Mouse (Mus musculus): ENCODE data around the gene Vkorc1l1. TPM values are rescaled to one million over a fixed set of nuclear protein-coding genes. Genes with fewer than 3 reads are reported as not detected.

Gene Vkorc1l1
- total and polyA plus RNA-seq, 2 experiments from 2014 or later: 22.8 to 87.1 TPM

DNA sequence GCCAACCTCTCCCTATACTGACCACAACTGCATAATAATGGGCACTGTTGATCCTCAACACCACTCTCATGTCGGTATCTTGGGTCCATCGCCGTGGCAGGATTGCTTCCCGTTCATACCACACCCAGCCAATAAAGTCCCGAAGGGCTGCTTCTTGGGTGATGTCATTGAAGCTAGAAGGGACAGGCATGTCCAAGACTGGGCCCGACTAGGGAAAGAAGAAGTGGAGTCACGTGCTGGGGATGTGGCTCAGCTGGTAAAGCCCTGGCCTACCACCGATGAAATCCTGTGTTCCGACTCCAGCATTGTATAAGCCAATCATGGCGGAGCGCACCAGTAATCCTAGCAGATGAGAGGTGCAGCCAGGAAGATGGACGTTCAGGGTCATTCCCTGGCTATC is 59.0 kb downstream of the Vkorc1l1 start:
- no peak for ATAC-seq (ENCODE audit: low FRiP score)

DNA sequence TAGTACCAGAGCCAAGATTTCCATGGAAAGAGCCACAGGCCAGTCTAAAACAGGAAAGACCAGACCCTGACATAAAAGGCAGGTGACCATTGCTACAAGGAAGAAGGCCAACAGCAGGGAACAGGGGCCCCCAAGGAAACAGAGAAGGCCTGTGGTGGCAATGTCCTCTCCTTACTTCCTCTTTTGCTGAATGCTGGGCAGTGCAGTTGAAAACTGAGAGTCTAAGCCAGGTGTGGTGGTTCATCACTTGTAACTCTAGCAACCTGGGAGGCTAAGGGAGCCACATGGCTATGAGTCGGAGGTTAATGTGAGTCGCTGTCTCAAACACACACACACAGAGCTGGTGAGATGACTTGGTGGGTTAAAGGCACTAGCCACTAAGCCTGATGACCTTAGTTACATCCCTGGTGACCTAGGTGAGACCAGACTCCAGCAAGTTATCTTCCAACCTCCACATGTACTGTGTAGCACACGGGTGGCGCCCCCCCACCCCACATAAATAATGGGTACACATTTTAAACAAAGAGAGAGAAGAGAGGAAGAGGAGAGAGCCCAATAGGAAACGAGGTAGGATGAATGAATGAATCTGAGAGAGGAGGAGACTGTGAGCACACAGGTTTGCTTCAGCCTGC is 59.7 kb downstream of the Vkorc1l1 start:
- Histone ChIP-seq H3K27ac (ENCODE audit: low read depth, low read length) (no peak overlapping the region), H3K4me2 (ENCODE audit: low read depth, low read length, poor library complexity, severe bottlenecking) (peak overlapping the region; percentile 70), H3K9me3 (ENCODE audit: low read length) (no peaks in the 10 kb centered on the region), H3K4me1 (ENCODE audit: insufficient read depth, low read length) (0 out of 2 replicates have a peak, but pooled peaks cover 3% of the 10 kb centered on the region), H3K9ac (replicated peaks; ENCODE audit: low read length, poor library complexity, severe bottlenecking) (0 out of 2 replicates have a peak overlapping the region, but pooled peaks have one; percentile 84), H3K36me3 (ENCODE audit: insufficient read depth, low read length) (no peaks in the 10 kb centered on the region), H3K4me3 (ENCODE audit: low read depth, low read length) (peak overlapping the region; percentile 66), H3K27me3 (ENCODE audit: insufficient read depth, low read length) (no peaks in the 10 kb centered on the region)
- ATAC-seq (ENCODE audit: low FRiP score): no peak
- no peak for DNase-seq (ENCODE audit: low spot score)
- no peak for TF ChIP-seq CTCF (IDR thresholded peaks at IDR 0.05)
- 68% methylated on average over 5 of the region's 5 CpGs for WGBS

More for the DNA sequence above, 59.0 kb downstream of the Vkorc1l1 start:
- no peaks in the 10 kb centered on the region for H3K9me3 ChIP-seq (ENCODE audit: low read length)
- H3K27ac ChIP-seq (ENCODE audit: low read depth, low read length): no peak overlapping the region
- H3K4me3 ChIP-seq (ENCODE audit: low read depth, low read length): no peak overlapping the region
- 0 out of 2 replicates have a peak, but pooled peaks cover 3% of the 10 kb centered on the region for H3K4me1 ChIP-seq (ENCODE audit: insufficient read depth, low read length)
- WGBS: 90% methylated on average over 12 of the region's 12 CpGs
- DNase-seq (ENCODE audit: low spot score): no peak
- H3K36me3 ChIP-seq (ENCODE audit: insufficient read depth, low read length): no peaks in the 10 kb centered on the region
- no peaks in the 10 kb centered on the region for H3K27me3 ChIP-seq (ENCODE audit: insufficient read depth, low read length)
- H3K9ac ChIP-seq (replicated peaks; ENCODE audit: low read length, poor library complexity, severe bottlenecking): no peak overlapping the region
- H3K4me2 ChIP-seq (ENCODE audit: low read depth, low read length, poor library complexity, severe bottlenecking): no peak overlapping the region
- no peak for TF ChIP-seq CTCF (IDR thresholded peaks at IDR 0.05)

DNA sequence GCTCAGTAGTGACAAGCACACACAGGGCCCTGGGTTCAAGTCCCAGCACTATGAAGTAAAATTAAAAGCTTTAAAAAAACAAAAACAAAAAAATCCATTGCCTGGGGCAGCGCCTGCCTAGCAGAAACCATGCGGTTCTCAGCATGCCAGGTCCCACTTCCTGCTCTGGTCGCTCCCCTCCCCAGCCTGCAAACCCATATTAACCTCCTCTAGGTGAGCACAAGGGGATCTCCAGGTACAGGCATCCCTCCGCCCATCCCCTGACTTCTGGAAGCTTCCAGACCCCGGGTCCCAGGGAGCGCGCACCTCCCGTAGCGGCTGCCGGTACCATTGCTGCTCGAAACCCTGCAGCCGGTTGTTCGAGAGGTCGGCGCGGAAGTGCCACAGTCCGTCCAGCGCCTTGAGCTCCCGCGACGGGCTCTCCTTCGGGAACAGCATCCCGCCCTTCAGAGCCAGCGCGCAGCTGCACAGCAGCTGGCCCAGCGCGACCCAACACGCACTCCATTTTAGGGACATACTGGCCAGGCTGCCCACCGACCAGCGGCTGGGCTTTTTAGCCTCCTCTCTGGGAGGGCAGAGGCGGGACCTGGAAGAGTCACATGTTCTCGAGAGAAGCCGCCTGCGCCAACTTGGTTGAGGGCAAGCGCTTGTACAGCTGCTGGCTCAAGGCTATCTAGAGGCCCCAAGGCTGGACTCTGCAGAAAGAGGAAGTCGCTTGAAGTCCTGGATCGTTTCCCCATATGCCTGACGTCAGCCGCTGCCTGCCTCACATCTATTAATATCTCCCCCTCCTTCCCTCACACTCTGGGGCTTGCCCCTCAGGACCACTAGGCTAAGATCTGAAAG is 60.8 kb downstream of the Vkorc1l1 start, which contains the start of gene Gusb:
Gene Gusb (minus strand): TSS at position 749 of the 846 bp plus-strand sequence.
- Histone ChIP-seq H3K9me3 (ENCODE audit: low read length) (no peaks in the 10 kb centered on the region), H3K4me2 (ENCODE audit: low read depth, low read length, poor library complexity, severe bottlenecking) (peak within 1 kb of the TSS; percentile 70), H3K4me1 (ENCODE audit: insufficient read depth, low read length) (0 out of 2 replicates have a peak, but pooled peaks cover 3% of the 10 kb centered on the region), H3K27me3 (ENCODE audit: insufficient read depth, low read length) (no peaks in the 10 kb centered on the region), H3K9ac (replicated peaks; ENCODE audit: low read length, poor library complexity, severe bottlenecking) (peak within 1 kb of the TSS; percentile 84), H3K36me3 (ENCODE audit: insufficient read depth, low read length) (no peaks in the 10 kb centered on the region), H3K4me3 (ENCODE audit: low read depth, low read length) (peak within 1 kb of the TSS; percentile 66), H3K27ac (ENCODE audit: low read depth, low read length) (peak within 1 kb of the TSS; percentile 43; the same call in 1 of the 2 replicates)
- TF ChIP-seq CTCF (IDR thresholded peaks at IDR 0.05): no peak
- DNase-seq (ENCODE audit: low spot score): peak; percentile 85
- peak; percentile 84 for ATAC-seq (ENCODE audit: low FRiP score)
- 1% methylated on average over 39 of the region's 39 CpGs for WGBS

DNA sequence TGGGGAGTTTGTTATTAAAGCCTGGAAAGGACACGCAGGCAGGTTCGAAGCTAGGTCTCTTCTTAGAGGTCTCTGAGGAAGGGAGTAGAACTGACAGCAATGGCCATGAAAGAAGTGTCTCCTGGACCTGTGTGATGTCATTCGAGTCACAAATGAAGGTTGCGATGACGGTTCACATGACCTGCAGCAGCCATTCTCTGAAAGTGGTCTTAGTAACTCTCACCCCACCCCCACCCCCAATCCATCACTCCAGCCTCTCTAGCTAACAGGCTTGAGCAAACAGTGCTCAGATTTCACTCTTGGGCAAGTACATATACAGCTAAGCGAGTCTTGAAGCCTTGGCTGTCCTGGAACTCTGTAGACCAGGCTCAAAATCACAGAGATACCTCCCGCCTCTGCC is 61.5 kb downstream of the Vkorc1l1 start:
- no peak for TF ChIP-seq CTCF (IDR thresholded peaks at IDR 0.05)
- no peaks in the 10 kb centered on the region for H3K36me3 ChIP-seq (ENCODE audit: insufficient read depth, low read length)
- whole genome bisulfite sequencing: 73% methylated on average over 7 of the region's 7 CpGs
- peak overlapping the region; percentile 70 for H3K4me2 ChIP-seq (ENCODE audit: low read depth, low read length, poor library complexity, severe bottlenecking)
- no peaks in the 10 kb centered on the region for H3K9me3 ChIP-seq (ENCODE audit: low read length)
- H3K4me3 ChIP-seq (ENCODE audit: low read depth, low read length): peak overlapping the region; percentile 66
- H3K9ac ChIP-seq (replicated peaks; ENCODE audit: low read length, poor library complexity, severe bottlenecking): peak overlapping the region; percentile 84; the same call in 1 of the 2 replicates
- DNase-seq (ENCODE audit: low spot score) (no peak), ATAC-seq (ENCODE audit: low FRiP score) (no peak)
- 0 out of 2 replicates have a peak, but pooled peaks cover 3% of the 10 kb centered on the region for H3K4me1 ChIP-seq (ENCODE audit: insufficient read depth, low read length)
- H3K27me3 ChIP-seq (ENCODE audit: insufficient read depth, low read length): no peaks in the 10 kb centered on the region
- peak overlapping the region; percentile 43; the same call in 1 of the 2 replicates for H3K27ac ChIP-seq (ENCODE audit: low read depth, low read length)

GRCm38 (mm10) chr5:130007344-130007743 is 65.6 kb downstream of the Vkorc1l1 start:
- Histone ChIP-seq H3K4me2 (ENCODE audit: low read depth, low read length, poor library complexity, severe bottlenecking) (no peak overlapping the region), H3K27me3 (ENCODE audit: insufficient read depth, low read length) (no peaks in the 10 kb centered on the region), H3K36me3 (ENCODE audit: insufficient read depth, low read length) (peaks cover 7% of the 10 kb centered on the region; the same call in 1 of the 2 replicates), H3K9ac (replicated peaks; ENCODE audit: low read length, poor library complexity, severe bottlenecking) (no peak overlapping the region), H3K27ac (ENCODE audit: low read depth, low read length) (no peak overlapping the region), H3K4me3 (ENCODE audit: low read depth, low read length) (no peak overlapping the region), H3K9me3 (ENCODE audit: low read length) (no peaks in the 10 kb centered on the region), H3K4me1 (ENCODE audit: insufficient read depth, low read length) (no peaks in the 10 kb centered on the region)
- ATAC-seq (ENCODE audit: low FRiP score): no peak
- 91% methylated on average over 1 of the region's 1 CpGs for WGBS
- DNase-seq (ENCODE audit: low spot score): no peak
- peak; percentile 48 for TF ChIP-seq CTCF (IDR thresholded peaks at IDR 0.05)

All from midbrain, postnatal 0 days (tissue).